Mouse (Mus musculus) spleen, postnatal 10 days (tissue): ENCODE measurements around the gene Tbce.
"Not testable (repeated sequence)": the region's sequence is repeated elsewhere in the genome, so short reads cannot be mapped to it uniquely, and the experiment has no call there.

Experiments used
- DNase-seq, 2 experiments: peaks; one replicate each; pipeline ENCODE4 v3.0.0; 2021 to 2022; ENCODE audit warnings: low spot score in 2 of 2

Tbce gene

GRCm38 (mm10) chr13:14034073-14034348 lies 5.4 kb downstream of the Tbce start:
- no peak for DNase-seq

DNA sequence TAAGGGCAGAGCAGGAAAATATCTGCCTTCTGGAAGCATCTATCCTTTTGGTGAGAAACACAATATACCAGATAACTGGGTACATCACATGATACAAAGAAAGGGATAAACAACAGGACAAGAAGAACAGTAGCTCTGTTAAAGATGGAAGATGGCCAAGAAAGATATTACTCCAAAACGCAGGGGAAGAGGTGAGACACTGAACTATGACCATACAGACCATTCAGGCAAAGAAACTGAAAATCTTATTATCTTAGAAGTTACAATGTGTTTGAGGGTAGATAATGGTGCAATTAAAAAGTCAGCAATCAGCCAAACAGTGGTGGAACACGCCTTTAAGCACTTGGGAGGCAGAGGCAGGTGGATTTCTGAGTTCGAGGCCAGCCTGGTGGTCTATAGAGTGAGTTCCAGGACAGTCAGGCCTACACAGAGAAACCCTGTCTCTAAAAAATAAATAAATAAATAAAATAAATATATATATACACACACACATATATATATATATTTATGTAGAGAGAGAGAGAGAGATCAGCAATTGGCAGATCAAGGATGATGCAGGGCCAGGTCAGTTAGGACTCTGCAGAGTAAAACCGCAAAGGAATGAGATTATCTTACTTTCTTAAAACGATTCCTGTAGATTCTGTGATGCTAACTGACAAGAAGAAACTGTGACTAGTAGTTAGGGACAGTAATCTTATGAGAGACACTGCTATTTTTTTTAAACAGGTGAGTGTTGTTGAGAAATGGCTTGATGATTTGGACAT lies 5.9 kb downstream of the Tbce start:
- DNase-seq: no peak

GRCm38 (mm10) chr13:14026154-14026820 lies 13.2 kb downstream of the Tbce start:
- DNase-seq: no peak

GRCm38 (mm10) chr13:14025554-14025953 lies 13.9 kb downstream of the Tbce start:
- DNase-seq: no peak

- not testable (repeated sequence) for DNase-seq
Observed at GRCm38 (mm10) chr13:14021417-14021816, 18.0 kb downstream of the Tbce start.

- no peak for DNase-seq
Observed at GRCm38 (mm10) chr13:14018852-14019251, 20.6 kb downstream of the Tbce start.

GRCm38 (mm10) chr13:14018283-14018682 lies 21.2 kb downstream of the Tbce start:
- no peak for DNase-seq

- no peak for DNase-seq
Observed at GRCm38 (mm10) chr13:14015609-14016008, 23.8 kb downstream of the Tbce start.

GRCm38 (mm10) chr13:14014540-14014939 lies 24.9 kb downstream of the Tbce start:
- no peak for DNase-seq

DNA sequence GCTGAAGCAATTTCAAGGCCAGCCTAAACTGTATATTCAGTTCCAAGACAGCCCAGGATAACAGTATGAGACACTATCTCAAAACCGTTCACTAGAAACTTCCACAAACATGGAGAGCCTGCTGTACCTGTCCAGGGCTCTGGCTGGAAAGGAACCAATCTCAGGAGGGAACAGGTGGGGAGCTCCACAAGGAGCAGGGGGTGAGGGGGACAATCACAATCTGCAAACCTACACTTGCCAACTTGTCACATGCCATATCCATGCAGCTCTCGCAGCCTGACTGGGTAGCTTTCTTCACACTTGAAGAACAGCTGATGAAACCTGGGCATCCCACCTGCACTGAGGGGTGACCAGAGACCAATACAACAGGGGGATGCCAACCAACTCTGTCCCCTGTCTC lies 25.4 kb downstream of the Tbce start:
- DNase-seq: no peak

DNA sequence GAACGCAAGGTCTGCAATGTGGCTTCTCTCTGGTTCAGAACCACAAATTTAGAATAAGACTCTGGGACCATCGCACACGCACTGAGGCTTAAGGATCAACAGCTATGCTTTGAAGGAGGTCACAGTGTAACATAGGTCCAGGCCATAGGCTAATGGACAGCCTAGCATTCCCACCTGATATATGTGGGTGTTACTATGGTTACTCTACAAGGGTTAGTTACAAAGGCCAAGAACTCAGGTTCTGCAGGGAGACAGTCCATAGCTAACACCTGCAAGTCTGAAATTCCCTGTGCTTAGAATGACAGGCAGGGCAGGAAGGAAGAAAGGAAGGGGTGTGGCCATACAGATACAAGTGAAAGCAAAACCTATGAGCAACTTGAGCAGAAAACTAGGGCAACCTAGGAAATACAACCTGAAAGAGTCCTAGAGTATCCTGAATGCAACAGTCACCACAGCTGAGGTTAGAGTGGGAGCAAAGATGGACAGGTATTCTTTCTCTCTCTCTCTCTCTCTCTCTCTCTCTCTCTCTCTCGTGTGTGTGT lies 27.9 kb downstream of the Tbce start:
- no peak for DNase-seq

DNA sequence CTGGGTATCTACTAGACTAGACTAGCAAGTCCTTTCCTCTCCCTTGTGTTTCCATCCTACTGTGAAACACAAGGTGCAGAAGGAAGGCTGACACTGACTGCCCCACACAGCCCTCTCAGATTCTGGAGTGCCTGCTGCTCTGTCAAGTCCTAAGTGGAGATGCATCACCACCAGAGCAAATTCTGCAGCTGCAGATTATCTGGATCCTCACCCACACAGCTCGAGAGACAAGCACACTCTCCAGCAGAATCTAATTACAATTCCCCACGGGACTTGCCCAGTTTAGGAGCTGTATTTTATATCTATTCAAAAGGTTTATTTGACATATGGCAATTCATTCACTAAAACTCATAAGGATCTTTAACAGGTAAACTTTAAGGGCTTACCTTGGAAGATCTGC lies 33.4 kb downstream of the Tbce start:
- DNase-seq: no peak

GRCm38 (mm10) chr13:14004999-14005398 lies 34.4 kb downstream of the Tbce start:
- DNase-seq: no peak

DNA sequence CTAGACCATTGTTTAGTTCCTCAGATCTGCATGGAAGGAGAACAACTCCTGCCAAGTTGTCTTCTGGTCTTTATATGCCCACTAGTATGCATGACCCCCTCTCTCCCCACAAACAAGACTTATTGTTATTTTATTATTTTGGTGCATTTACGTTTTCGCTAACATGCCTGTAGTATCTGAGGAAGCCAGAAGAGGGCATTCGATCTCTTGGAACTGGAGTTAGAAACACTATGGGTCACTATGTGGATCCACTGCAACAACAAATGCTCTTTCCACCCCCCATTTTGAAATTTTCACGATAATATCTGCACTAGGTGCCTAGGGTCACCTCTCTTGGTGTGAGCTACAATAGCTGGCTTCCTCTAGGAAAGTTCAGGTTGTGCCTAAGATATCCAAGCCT lies 35.4 kb downstream of the Tbce start:
- no peak for DNase-seq

DNA sequence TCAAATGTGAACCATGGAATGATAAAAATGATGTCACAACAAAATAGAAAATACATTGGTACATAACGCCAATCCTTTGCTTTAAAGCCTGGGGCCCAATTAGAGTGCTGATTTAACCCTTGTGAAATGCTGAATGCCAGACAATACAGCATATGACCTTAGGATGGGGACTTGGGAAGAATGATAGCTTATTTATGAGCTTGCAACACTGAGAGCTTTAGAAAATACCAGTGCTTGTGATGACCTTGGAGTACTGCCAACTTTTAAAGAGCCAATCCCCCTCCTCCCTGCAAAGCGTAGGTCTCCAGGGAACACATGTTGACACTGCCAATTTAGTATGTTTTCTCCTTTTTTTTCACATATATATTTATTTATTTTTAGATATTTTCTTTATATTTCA lies 36.7 kb downstream of the Tbce start:
- no peak for DNase-seq

GRCm38 (mm10) chr13:13997476-13997875 lies 42.0 kb downstream of the Tbce start:
- DNase-seq: no peak

GRCm38 (mm10) chr13:13995046-13995445 lies 44.4 kb downstream of the Tbce start:
- DNase-seq: no peak

DNA sequence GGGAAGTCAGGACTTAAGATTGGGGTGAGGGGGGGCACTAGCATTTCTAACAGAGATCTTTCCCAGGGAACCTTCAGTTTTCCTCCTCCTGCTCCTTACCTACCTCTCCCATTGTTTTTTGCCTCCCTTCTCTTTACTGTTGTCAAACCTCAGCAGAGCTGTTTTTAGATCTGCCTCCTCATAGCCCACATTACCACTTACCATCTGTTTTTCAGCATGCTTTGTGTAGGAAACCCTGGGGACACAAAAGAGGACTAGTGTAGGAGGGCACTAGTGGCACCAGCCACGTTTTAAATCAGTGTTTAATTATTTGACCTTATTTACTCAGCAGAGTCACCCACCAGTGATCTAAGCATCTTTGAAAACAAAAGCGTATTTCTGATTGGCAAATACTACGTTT lies 46.4 kb downstream of the Tbce start:
- DNase-seq: no peak

DNA sequence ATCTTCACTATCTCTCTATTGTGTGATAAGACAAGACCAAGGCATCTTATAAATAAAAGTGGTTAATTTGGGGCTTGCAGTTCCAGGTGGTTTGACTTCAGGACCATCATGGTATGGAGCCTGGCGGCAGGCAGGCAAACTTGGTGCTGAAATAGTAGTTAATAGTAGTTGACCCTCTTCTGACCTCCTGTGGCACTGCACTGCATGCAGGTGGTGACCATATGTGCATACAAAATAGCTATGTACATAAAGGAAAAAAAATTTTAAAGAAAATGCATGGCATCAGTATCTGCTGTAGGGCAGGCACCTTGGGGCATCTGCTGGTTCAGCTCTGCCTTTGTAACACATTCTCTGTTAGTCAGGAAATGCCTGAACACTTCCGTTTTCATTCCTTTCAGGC lies 49.0 kb downstream of the Tbce start:
- no peak for DNase-seq

DNA sequence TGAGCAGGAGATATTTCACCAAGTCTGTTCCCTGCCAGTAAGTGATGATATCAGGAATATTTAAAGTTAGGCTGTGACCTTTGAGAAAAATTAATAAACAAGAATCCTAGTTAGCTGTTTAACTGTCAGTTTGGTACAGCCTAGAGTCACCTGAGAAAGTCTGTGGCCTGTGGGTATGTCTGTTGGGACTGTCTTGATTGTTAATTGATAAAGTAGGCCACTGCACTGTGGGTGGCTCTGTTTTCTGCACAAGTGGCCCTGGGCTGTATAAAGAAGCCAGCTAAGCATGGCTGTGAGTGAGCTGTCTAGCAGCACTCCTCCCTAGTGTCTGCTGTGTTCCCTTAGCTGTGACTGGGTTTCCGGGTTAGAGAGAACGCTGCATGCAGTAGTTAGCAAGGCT lies 50.3 kb downstream of the Tbce start:
- no peak for DNase-seq

DNA sequence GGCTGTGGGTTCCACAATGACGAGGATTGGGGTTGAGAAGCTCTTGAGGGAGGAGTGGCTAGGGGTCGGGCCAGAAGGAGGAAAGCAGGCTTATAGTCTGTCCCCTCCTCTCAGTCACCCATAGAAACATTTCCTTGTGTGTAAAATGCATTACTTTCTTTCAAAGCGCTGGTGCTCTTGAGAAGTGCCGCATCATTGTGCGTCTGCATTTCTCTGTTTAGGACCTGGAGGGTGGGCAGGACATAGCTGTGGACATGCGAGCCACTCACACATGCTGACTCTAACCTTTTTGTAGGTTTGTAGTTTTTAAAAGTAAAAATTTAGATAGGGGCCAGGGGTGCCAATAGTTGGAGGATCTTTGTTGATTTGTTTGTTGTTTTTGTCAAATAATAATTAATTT lies 55.9 kb downstream of the Tbce start:
- no peak for DNase-seq

GRCm38 (mm10) chr13:13981842-13982241 lies 57.6 kb downstream of the Tbce start:
- not testable (repeated sequence) for DNase-seq

DNA sequence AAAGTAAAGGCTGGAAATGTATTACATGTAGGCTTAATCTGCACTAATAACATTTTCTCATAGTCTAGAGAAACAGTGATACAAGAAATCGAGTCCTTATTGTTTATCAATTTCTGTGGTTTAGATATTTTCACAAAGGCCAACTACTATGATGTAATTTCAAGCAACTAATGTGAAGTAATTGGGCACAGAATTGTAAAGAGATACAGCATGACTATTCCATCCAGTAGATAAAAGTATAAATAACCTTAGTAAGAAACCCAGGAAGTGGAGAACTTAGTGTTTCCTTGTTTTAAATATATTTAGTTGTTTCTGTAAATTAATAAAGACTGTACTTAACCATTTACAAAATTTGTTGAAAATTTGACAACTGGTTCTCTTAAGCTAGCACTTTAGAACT lies 69.6 kb downstream of the Tbce start:
- no peak for DNase-seq
